Mouse (Mus musculus) frontal cortex, adult 2 months (tissue): ENCODE results near the gene Ehbp1l1. TPM values are rescaled to one million over a fixed set of nuclear protein-coding genes. Genes with fewer than 3 reads are reported as not detected.

Experiments used
- DNase-seq, 2 experiments: peaks; one replicate each; pipeline ENCODE4 v3.0.0; 2022; ENCODE audit warnings: low spot score in 1 of 2; ENCODE audit errors: extremely low spot score in 1 of 2
- polyA plus RNA-seq: library from polyadenylated mRNA; depleted of rRNA; stranded (reverse); fragments of >200 nt; gene quantifications from 2 replicates; pipeline ENCODE4 v1.2.3, GENCODE M21; 2012

Ehbp1l1 gene
- polyA plus RNA-seq, 1 experiment = 18.8 TPM

- DNase-seq = no peak
Measured at GRCm38 (mm10) chr19:5739446-5739845, 13.3 kb upstream of the Ehbp1l1 start.

GRCm38 (mm10) chr19:5734325-5734724, 8.2 kb upstream of the Ehbp1l1 start:
- no peak for DNase-seq

- DNase-seq = peak; percentile 89 to 95
Measured at GRCm38 (mm10) chr19:5731264-5731978, 5.3 kb upstream of the Ehbp1l1 start.

- DNase-seq = no peak
Measured at GRCm38 (mm10) chr19:5730314-5731186, 4.4 kb upstream of the Ehbp1l1 start.

- DNase-seq = peak in 1 of 2 experiments; percentile 85
Measured at GRCm38 (mm10) chr19:5729444-5729815, 3.3 kb upstream of the Ehbp1l1 start, which contains the start of gene Fam89b. Gene Fam89b (minus strand): TSS chr19:5729653.

GRCm38 (mm10) chr19:5728631-5729443, 2.7 kb upstream of the Ehbp1l1 start:
- DNase-seq = peak in 1 of 2 experiments; percentile 60

- DNase-seq = peak in 1 of 2 experiments; percentile 94
Measured at GRCm38 (mm10) chr19:5727701-5728100, 1.6 kb upstream of the Ehbp1l1 start.

- DNase-seq = no peak
Measured at GRCm38 (mm10) chr19:5726961-5727578, 953 bp upstream of the Ehbp1l1 start.

- no peak for DNase-seq
Measured at GRCm38 (mm10) chr19:5725029-5725707, 949 bp downstream of the Ehbp1l1 start.

- no peak for DNase-seq
Measured at GRCm38 (mm10) chr19:5724549-5724941, 1.6 kb downstream of the Ehbp1l1 start.

GRCm38 (mm10) chr19:5723934-5724548, 2.1 kb downstream of the Ehbp1l1 start:
- DNase-seq = no peak

- DNase-seq = no peak
Measured at GRCm38 (mm10) chr19:5722848-5723425, 3.2 kb downstream of the Ehbp1l1 start.

GRCm38 (mm10) chr19:5721233-5721632, 4.9 kb downstream of the Ehbp1l1 start:
- no peak for DNase-seq

GRCm38 (mm10) chr19:5716955-5717354, 9.2 kb downstream of the Ehbp1l1 start:
- no peak for DNase-seq

GRCm38 (mm10) chr19:5715793-5716688, 10.1 kb downstream of the Ehbp1l1 start:
- peak in 1 of 2 experiments; percentile 72 for DNase-seq

- DNase-seq = no peak
Measured at GRCm38 (mm10) chr19:5713730-5714129, 12.4 kb downstream of the Ehbp1l1 start.

GRCm38 (mm10) chr19:5713255-5713654, 12.9 kb downstream of the Ehbp1l1 start:
- DNase-seq = no peak

- DNase-seq = no peak
Measured at GRCm38 (mm10) chr19:5711907-5712460, 14.1 kb downstream of the Ehbp1l1 start.
